Mouse (Mus musculus): Measurements from ENCODE around the gene Grip1. TPM values are rescaled to one million over a fixed set of nuclear protein-coding genes. Genes with fewer than 3 reads are reported as not detected.

Grip1 gene
- 0.11 TPM for polyA plus RNA-seq (2017; shearing (Covaris generic))

DNA sequence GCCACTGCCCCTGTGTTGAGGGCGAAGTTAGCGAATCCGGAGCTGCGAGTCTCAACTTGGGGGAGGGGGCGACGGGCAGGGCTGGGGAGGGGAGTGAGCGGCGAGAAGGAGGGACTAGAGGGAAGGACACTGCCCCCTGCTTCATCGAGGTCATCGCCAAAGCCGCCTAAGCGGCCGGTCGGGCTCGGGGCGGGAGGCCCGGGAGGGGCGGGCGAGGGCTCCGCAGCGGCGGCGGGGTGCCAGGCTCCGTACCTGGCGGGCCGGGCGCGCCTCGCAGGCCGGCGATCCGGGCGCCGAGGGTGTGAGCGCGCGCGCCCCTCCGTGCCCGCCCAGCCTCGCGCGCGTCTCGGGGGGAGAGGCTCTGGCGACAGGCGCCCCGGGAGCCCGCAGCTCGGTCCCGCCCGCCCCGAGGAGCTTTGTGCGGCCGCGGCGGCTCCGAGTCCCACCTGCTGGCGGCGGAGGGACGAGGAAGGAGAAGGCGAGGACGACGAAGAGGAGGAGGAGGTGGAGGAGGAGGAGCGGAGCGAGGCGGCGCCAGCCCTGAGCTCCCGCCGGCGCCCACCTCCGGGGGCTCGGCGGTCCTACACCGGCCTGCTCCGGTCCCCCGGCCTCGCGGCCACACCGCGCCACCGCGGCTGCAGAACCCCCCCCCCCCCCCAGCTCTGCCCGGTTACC is at the start of gene Grip1:
Grip1 (plus strand) TSS at position 400 of the 675 bp plus-strand sequence.

DNA sequence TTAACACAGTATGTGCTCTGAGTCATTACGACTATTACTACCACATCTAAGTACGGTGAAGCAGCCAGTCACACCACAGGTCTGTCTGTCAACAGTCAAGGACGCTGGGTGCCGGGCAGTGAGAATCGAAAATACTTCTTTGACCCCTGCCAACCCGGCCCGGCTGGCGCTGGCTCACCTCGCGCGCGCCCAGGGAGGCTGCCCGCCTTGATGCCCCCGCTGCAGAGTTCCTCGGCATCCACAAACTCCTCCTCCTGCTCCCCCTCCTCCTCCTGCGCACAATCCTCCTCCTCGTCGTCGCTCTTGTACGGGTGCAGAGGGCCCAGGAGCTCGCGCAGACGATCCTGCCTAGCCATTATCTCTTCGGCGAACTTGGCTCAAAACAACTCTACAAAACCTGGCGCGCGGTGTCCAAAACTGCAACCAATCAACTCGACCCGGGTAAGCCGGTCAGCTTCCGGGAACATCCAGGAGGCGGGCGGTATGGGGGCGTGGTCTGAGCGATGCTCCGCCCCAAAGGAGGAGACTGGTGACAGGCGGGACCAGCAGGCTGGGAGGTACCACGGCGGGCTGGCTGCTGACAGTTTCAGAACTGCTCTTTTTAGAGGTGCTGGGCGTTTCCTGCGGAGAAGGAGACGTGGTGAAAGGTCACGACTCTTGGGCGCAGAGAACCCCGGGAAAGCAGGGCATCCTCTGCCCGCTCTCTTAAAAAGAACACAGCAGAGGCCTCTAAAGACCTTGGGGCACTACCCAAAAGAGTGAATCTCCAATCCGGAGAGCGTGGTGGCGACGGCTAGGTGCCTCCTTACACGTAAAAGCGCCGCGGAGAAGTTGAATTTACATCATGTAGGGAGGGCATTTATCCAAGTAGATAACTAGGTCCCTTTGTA is 659.1 kb downstream of the Grip1 start, which contains the start of gene Helb:
Helb (minus strand) TSS at position 481 of the 890 bp plus-strand sequence.

Other genes starting within 250 kb of the Grip1 start
- 75.0 TPM for gene Cand1, start 213.8 kb upstream of the Grip1 start, polyA plus RNA-seq (2017; shearing (Covaris generic))

Measured in effector memory CD4-positive, alpha-beta T cell, adult 5 months (primary cell).